Mouse (Mus musculus) T-cell, adult 2 months (primary cell): ENCODE measurements around the gene Polr3g.
"Not testable (repeated sequence)": the region's sequence is repeated elsewhere in the genome, so short reads cannot be mapped to it uniquely, and the experiment has no call there.

Experiments
- DNase-seq: peaks from one replicate; pipeline ENCODE4 v3.0.0; 2022; ENCODE audit warnings: low spot score

Polr3g gene

DNA sequence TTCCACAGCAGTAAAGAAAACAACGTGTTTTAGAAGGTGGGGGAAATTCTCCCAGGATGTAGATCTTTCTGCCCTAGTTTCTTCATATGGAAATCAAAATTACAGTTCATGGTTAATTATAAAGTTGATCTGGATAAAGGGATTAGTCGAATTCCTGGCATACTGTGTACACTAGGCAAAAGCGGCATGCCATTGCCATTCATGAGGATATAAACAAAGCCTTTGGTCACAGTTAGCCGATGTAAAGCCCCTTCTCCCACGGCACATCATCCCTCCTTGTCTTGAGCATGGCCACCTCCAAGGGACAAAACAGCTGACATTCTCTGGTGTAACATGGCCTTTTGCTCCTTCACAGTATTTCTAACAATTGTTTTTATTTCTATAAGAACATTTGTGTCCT, 80.2 kb downstream of the Polr3g start:
- no peak for DNase-seq

DNA sequence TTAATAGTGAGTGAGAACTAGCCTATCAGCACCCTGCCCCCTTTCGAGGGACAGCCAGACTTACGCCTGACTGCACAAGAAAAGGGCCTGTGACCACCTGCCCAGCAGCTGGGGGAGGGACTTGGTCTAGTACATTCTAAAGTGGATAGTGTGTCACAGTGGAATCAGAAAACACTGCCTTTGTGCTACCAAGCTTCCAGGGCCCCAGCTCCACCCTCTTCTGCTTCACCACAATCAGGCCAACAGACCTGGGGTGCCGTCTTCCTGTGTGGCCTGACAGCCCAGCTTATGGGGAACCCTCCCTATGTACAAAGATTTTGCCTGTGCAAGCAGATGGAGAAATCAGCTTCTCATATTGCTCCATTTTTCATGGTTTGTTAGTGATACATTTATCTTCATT, 81.4 kb downstream of the Polr3g start:
- no peak for DNase-seq

- no peak for DNase-seq
These were observed 82.1 kb downstream of the Polr3g start for GRCm38 (mm10) chr13:81628631-81629190.

DNA sequence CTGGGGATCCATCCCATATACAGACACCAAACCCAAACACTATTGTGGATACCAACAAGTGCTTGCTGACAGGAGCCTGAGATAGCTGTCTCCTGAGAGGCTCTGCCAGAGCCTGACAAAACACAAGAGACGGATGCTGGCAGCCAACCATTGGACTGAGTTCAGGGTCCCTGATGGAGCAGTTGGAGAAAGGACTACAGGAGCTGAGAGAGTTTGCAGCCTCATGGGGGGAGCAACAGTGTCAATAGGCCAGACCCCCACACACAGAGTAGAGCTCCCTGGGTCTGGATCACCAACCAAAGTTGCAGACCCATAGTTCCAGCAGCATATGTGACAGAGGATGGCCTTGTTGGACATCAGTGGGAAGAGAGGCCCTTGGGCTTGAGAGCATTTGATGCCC, 83.0 kb downstream of the Polr3g start:
- DNase-seq = not testable (repeated sequence)
